Mouse (Mus musculus) embryonic facial prominence, embryonic 15.5 days (tissue): ENCODE results near the gene Krtap9-5. TPM values are rescaled to one million over a fixed set of nuclear protein-coding genes. Genes with fewer than 3 reads are reported as not detected.

Experiments used
- ATAC-seq: fragments of 200-750 bp; cut with Nextera tagmentation; 2 replicates; pipeline ENCODE4 v1.8.0; 2017; ENCODE audit warnings: low read depth, moderate TSS enrichment; ENCODE audit not compliant: insufficient number of reproducible peaks, low FRiP score, low TSS enrichment
- H3K27ac ChIP-seq: fragments of 300-500 bp; sonication (generic); replicated peaks from 2 replicates; pipeline ENCODE4 v1.5.1; 2015; ENCODE audit warnings: mild to moderate bottlenecking, inconsistent platforms
- H3K27me3 ChIP-seq: fragments of 300-500 bp; sonication (generic); 2 replicates; pipeline ENCODE4 v1.6.1; 2015; ENCODE audit warnings: inconsistent platforms
- H3K36me3 ChIP-seq: fragments of 300-500 bp; sonication (generic); 2 replicates; pipeline ENCODE4 v1.6.1; 2015; ENCODE audit warnings: mild to moderate bottlenecking, inconsistent platforms
- H3K4me1 ChIP-seq: fragments of 300-500 bp; sonication (generic); 2 replicates; pipeline ENCODE4 v1.6.1; 2015; ENCODE audit warnings: inconsistent platforms
- H3K4me2 ChIP-seq: fragments of 300-500 bp; sonication (generic); replicated peaks from 2 replicates; pipeline ENCODE4 v1.6.1; 2015; ENCODE audit warnings: mild to moderate bottlenecking, inconsistent platforms
- H3K4me3 ChIP-seq: fragments of 300-500 bp; sonication (generic); replicated peaks from 2 replicates; pipeline ENCODE4 v1.5.1; 2015; ENCODE audit warnings: mild to moderate bottlenecking, inconsistent platforms
- H3K9ac ChIP-seq: fragments of 300-500 bp; sonication (generic); 2 replicates; pipeline ENCODE4 v1.6.1; 2015; ENCODE audit warnings: inconsistent platforms
- H3K9me3 ChIP-seq: fragments of 300-500 bp; sonication (generic); replicated peaks from 2 replicates; pipeline ENCODE4 v1.6.1; 2016; ENCODE audit warnings: inconsistent platforms
- WGBS: fragments of 180-500 bp; shearing (Covaris S2); methylation state at CpG from one replicate; pipeline ENCODE4 v1.1.7; 2015; 5-methylcytosine and 5-hydroxymethylcytosine counted together
- polyA plus RNA-seq: library from polyadenylated mRNA; unstranded; fragments of >200 nt; fragmentation: Nextera tagmentation; extraction: Ambion mirVana; gene quantifications from 2 replicates; pipeline ENCODE4 v1.2.1, GENCODE M21; 2015

Gene Krtap9-5
- polyA plus RNA-seq: not detected in 2 replicates

DNA sequence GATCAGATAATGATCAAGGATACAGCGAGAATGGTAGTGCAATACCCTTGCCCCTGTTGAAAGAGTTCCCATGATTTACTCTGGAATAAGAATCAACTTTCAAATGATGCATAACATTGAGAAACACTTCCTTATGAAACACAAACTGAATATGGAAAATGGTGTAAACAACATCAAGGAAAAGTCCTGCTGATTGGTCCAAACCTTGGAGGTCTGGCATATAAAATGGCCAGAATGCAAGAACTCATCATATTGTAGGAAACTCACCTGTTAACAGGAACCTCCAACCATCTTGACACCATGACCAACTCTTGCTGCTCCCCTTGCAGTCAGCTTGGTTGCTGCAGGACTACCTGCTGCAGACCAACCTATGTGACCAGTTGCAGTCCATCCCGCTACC, at the start of gene Krtap9-5:
Gene Krtap9-5 (plus strand): TSS at position 301 of the 400 bp plus-strand sequence.
- Histone ChIP-seq H3K27me3 (no peaks in the 10 kb centered on the region), H3K4me3 (no peak within 1 kb of the TSS), H3K9ac (no peak within 1 kb of the TSS), H3K27ac (no peak within 1 kb of the TSS; the same call in 1 of the 2 replicates), H3K9me3 (no peaks in the 10 kb centered on the region), H3K4me2 (no peak within 1 kb of the TSS), H3K4me1 (no peaks in the 10 kb centered on the region), H3K36me3 (no peaks in the 10 kb centered on the region)
- no peak for ATAC-seq
- 75% methylated on average over 2 of the region's 2 CpGs for WGBS

DNA sequence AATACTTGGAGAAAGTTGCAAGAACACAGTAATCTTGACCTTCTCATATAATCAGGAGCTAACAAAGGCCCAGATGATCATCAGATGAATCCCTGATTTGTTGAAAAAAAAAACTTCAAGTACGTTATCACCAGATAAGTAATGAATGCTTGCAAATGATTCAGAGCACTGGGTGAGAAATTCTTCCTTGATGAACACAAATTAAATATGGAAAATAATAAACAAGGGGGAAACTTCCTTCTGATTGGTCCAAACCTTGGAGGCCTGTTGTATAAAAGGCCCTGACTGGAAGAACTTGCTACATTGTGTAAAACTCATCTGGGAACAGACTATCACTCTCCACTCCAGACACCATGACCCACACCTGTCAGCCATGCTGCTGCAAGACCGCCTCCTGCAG, 40.7 kb upstream of the Krtap9-5 start, which contains the start of gene Krtap31-1:
Gene Krtap31-1 (plus strand): TSS at position 301 of the 400 bp plus-strand sequence.
- H3K27ac ChIP-seq: no peak within 1 kb of the TSS
- no peak within 1 kb of the TSS for H3K4me2 ChIP-seq
- H3K4me3 ChIP-seq: no peak within 1 kb of the TSS
- H3K27me3 ChIP-seq: no peaks in the 10 kb centered on the region
- H3K9me3 ChIP-seq: no peaks in the 10 kb centered on the region
- ATAC-seq: no peak
- WGBS: 84% methylated on average over 2 of the region's 2 CpGs
- H3K4me1 ChIP-seq: no peaks in the 10 kb centered on the region
- H3K36me3 ChIP-seq: no peaks in the 10 kb centered on the region
- no peak within 1 kb of the TSS for H3K9ac ChIP-seq

DNA sequence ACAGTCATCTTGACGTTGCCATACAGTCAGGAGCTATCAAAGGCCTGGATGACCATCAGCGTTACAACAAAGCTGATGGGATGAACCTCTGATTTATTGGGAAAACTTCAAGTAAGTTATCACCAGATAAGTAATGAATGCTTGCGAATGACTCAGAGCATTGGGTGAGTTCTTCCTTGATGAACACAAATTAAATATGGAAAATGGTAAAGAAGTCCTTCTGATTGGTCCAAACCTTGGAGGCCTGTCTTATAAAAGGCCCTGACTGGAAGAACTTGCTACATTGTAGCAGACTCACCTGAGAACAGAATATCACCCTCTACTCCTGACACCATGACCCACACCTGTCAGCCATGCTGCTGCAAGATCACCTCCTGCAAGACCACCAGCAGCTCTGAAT, 33.8 kb upstream of the Krtap9-5 start, which contains the start of gene Gm11565:
Gene Gm11565 (plus strand): TSS at position 301 of the 400 bp plus-strand sequence.
- no peak within 1 kb of the TSS for H3K27ac ChIP-seq
- ATAC-seq: no peak
- no peaks in the 10 kb centered on the region for H3K27me3 ChIP-seq
- no peaks in the 10 kb centered on the region for H3K4me1 ChIP-seq
- WGBS: 91% methylated on average over 3 of the region's 3 CpGs
- H3K9ac ChIP-seq: no peak within 1 kb of the TSS
- H3K4me3 ChIP-seq: no peak within 1 kb of the TSS
- no peak within 1 kb of the TSS for H3K4me2 ChIP-seq
- no peaks in the 10 kb centered on the region for H3K9me3 ChIP-seq
- H3K36me3 ChIP-seq: no peaks in the 10 kb centered on the region

DNA sequence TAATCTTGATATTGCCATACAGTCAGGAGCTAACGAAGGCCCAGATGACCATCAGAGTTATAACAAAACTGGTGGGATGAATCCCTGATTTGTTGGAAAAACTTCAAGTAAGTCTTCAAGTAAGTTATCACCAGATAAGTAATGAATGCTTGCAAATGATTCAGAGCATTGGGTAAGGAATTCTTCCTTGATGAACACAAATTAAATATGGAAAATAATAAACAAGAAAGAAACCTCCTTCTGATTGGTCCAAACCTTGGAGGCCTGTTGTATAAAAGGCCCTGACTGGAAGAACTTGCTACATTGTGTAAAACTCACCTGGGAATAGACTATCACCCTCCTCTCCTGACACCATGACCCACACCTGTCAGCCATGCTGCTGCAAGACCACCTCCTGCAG, 12.3 kb upstream of the Krtap9-5 start, which contains the start of gene Krtap31-2:
Gene Krtap31-2 (plus strand): TSS at position 301 of the 400 bp plus-strand sequence.
- H3K4me3 ChIP-seq: no peak within 1 kb of the TSS
- no peaks in the 10 kb centered on the region for H3K4me1 ChIP-seq
- no peaks in the 10 kb centered on the region for H3K36me3 ChIP-seq
- H3K27me3 ChIP-seq: no peaks in the 10 kb centered on the region
- 88% methylated on average over 1 of the region's 1 CpGs for WGBS
- no peaks in the 10 kb centered on the region for H3K9me3 ChIP-seq
- H3K9ac ChIP-seq: no peak within 1 kb of the TSS
- no peak within 1 kb of the TSS for H3K4me2 ChIP-seq
- H3K27ac ChIP-seq: no peak within 1 kb of the TSS
- ATAC-seq: no peak

DNA sequence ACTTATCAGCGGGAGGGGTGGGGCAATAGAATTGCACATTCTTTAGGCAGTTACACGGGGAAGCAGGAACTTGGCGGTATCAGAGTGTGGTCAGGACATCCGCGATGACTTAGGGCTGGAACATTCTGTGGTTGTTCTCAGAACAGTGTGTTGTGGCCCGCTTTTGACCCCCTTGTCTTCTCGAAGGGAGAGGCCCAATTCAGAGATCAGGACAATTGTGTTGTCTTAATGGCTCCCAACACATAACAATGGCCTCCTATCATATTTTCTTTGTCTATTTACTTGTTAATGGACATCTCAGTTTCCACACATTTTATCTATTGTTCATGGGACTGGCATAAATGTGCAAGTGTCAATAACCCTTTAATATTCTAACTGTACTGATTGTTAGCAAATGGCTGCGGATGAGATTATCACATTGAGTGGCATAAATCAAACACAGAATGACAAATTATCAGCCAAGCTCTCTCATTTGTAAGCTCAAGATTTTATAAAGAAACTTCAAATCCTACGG, 10.5 kb upstream of the Krtap9-5 start:
- WGBS: 84% methylated on average over 9 of the region's 9 CpGs
- H3K9ac ChIP-seq: no peak overlapping the region
- H3K27me3 ChIP-seq: no peaks in the 10 kb centered on the region
- no peak overlapping the region for H3K4me3 ChIP-seq
- H3K36me3 ChIP-seq: no peaks in the 10 kb centered on the region
- no peaks in the 10 kb centered on the region for H3K9me3 ChIP-seq
- no peak for ATAC-seq
- no peak overlapping the region for H3K27ac ChIP-seq
- no peak overlapping the region for H3K4me2 ChIP-seq
- no peaks in the 10 kb centered on the region for H3K4me1 ChIP-seq

DNA sequence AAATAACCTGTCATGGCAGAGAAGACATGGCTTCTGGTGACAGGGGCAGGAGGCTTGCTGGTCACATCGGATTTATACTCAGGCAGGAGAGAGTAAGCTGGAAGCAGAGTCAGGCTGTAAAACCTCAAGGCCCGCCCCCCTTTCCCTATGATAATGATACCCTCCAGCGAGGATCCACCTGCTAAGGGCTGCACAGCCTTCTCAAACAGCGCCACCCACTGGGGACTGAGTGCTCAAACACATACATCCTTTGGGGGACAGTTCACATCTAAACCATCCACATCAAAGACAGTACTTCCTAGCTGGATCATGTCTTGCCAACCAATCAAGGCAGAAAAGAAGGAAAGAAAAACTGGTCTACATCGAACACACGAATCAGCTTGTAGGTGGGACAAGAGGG, 15.9 kb downstream of the Krtap9-5 start:
- Histone ChIP-seq H3K36me3 (no peaks in the 10 kb centered on the region), H3K4me1 (no peaks in the 10 kb centered on the region), H3K4me2 (no peak overlapping the region), H3K27me3 (no peaks in the 10 kb centered on the region), H3K27ac (no peak overlapping the region), H3K4me3 (no peak overlapping the region), H3K9me3 (no peaks in the 10 kb centered on the region), H3K9ac (no peak overlapping the region)
- WGBS: 56% methylated on average over 6 of the region's 6 CpGs
- no peak for ATAC-seq

DNA sequence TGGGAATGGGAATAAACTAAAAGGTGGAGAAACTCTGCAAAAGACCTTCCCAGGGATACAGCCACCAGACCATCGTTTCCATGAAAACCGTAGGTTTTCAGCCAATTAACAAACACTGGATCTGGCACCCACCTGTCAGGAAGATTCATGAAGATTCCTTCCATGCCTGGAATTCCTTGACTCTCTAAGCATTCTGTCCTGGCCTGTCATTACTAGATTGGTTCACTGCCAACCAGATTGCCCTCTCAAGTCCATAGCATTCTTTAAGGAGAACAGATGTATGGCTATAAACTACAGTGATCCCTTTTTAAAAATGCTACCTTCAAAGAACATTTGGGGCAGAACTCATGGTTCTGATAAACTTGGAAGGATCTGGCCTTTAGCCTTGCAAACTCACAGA, 17.7 kb downstream of the Krtap9-5 start:
- H3K36me3 ChIP-seq: no peaks in the 10 kb centered on the region
- WGBS: 34% methylated on average over 2 of the region's 2 CpGs
- H3K4me1 ChIP-seq: no peaks in the 10 kb centered on the region
- H3K4me2 ChIP-seq: no peak overlapping the region
- no peak for ATAC-seq
- no peaks in the 10 kb centered on the region for H3K27me3 ChIP-seq
- H3K9ac ChIP-seq: no peak overlapping the region
- no peak overlapping the region for H3K27ac ChIP-seq
- H3K9me3 ChIP-seq: no peaks in the 10 kb centered on the region
- H3K4me3 ChIP-seq: no peak overlapping the region

DNA sequence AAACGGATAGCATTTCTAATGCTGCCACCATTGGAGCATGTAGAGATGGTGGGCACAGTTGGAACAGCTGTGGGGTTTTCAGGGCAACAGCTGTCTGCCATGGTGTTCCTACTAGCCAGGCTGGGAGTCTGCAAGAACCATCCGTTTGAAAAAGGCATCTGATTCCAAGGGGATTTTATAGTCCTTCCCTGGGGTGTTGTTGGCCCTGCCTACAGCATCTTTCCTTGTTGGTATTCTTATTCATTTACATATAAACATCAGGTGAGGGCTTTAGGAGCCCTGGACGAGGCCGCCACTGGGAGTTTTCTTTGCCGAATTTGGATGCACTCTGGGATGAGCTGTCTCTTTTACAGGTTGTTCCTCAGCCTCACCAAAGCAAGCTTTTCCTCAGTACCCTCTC, 30.7 kb downstream of the Krtap9-5 start, which contains the start of gene Krtap29-1:
Gene Krtap29-1 (minus strand): TSS at position 101 of the 400 bp plus-strand sequence.
- Histone ChIP-seq H3K36me3 (no peaks in the 10 kb centered on the region), H3K4me1 (no peaks in the 10 kb centered on the region), H3K27ac (no peak within 1 kb of the TSS), H3K4me2 (no peak within 1 kb of the TSS), H3K9me3 (0 out of 2 replicates have a peak, but pooled peaks cover 5% of the 10 kb centered on the region), H3K9ac (no peak within 1 kb of the TSS), H3K27me3 (no peaks in the 10 kb centered on the region), H3K4me3 (no peak within 1 kb of the TSS)
- ATAC-seq: no peak
- 62% methylated on average over 5 of the region's 5 CpGs for WGBS

DNA sequence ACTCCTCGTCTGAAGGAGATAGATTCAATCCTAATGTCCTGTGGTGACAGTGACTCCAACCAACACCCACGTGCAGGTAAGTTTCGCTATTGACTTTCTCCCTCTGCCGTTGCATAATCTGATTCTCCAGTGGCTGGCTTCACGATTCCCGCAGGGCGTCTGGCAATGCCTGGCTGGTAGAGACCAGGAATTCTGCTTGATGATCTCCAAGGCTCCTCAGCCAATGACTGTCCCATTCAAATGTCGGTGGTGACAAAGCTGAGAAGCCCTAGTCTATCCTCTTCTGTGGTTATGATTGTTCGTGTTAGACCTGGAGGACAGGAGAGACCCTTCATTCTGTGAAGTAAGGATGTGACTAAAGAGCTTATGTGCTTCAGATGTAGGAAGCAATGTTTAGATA, 34.5 kb downstream of the Krtap9-5 start:
- H3K27me3 ChIP-seq: no peaks in the 10 kb centered on the region; the same call in 1 of the 2 replicates
- H3K36me3 ChIP-seq: no peaks in the 10 kb centered on the region
- no peak overlapping the region for H3K4me2 ChIP-seq
- H3K9ac ChIP-seq: no peak overlapping the region
- ATAC-seq: no peak
- H3K4me3 ChIP-seq: no peak overlapping the region
- WGBS: 84% methylated on average over 9 of the region's 9 CpGs
- H3K9me3 ChIP-seq: no peaks in the 10 kb centered on the region
- no peak overlapping the region for H3K27ac ChIP-seq
- H3K4me1 ChIP-seq: no peaks in the 10 kb centered on the region

DNA sequence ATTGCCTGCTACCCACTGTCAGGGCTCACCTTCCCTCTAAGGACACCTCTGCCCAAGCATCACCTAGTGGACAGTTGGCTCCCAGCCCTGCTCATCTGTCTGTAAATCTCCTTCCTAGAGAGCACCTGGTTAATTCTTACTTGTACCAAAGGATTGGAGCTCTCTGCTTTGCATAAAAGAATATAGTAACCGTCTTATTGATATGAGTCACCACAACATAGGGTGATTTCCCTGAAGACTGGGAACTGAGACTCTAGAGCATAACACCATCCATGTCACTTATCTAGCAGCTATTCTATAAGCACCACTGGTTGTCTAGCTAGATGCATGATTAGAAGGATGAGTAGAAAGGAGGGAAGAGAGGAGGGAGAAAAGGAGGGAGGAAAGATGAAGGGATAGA, 35.2 kb downstream of the Krtap9-5 start:
- H3K4me3 ChIP-seq: no peak overlapping the region
- 88% methylated on average over 1 of the region's 1 CpGs for WGBS
- H3K9me3 ChIP-seq: no peaks in the 10 kb centered on the region
- H3K4me2 ChIP-seq: no peak overlapping the region
- H3K27ac ChIP-seq: no peak overlapping the region
- H3K9ac ChIP-seq: no peak overlapping the region
- no peaks in the 10 kb centered on the region for H3K36me3 ChIP-seq
- no peak for ATAC-seq
- H3K27me3 ChIP-seq: no peaks in the 10 kb centered on the region; the same call in 1 of the 2 replicates
- no peaks in the 10 kb centered on the region for H3K4me1 ChIP-seq

DNA sequence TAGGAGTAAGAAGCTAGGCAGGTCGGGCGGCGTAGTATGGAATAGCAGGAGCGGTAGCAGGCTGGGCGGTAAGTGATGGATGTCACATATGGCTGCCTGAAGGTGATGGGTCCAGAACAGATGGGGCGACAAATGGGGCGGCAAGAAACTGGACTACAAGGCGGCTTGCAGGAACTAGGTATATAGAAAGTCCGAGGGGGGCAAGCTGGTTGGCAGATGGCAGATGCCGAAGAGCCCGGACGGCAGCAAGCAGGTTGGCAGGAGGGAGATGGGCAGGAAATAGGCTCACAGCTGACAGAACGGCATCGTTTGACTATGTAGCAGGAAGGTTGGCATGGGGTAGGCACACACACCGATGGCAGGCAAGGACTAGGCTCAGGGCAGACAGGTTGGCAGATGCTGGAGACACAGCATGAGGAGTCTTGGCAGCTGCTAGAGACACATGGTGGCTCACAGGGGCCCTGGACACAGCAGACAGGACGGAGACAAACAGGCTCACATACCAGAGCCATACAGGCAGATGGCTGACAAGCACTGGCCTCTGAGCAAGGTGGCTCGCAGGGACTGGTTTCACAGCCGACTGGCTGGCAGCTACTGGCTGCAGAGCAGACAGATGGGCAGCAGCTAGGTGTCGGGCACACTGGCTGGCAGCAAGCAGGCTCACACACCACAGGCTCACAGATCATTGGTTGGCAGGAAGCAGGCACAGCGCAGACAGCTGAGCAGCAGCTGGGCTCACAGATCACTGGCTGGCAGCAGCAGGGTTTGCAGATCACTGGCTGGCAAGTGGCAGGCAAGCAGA, 37.2 kb downstream of the Krtap9-5 start:
- Histone ChIP-seq H3K4me3 (no peak overlapping the region), H3K27ac (no peak overlapping the region), H3K4me2 (no peak overlapping the region), H3K9ac (no peak overlapping the region), H3K4me1 (no peaks in the 10 kb centered on the region), H3K9me3 (no peaks in the 10 kb centered on the region), H3K27me3 (no peaks in the 10 kb centered on the region; the same call in 1 of the 2 replicates), H3K36me3 (no peaks in the 10 kb centered on the region)
- 75% methylated on average over 20 of the region's 20 CpGs for WGBS
- peak; percentile 15; the same call in 1 of the 2 replicates for ATAC-seq
